Mouse (Mus musculus) layer of hippocampus, adult 2 months (tissue): ENCODE measurements around the gene Ptprm. TPM values are rescaled to one million over a fixed set of nuclear protein-coding genes. Genes with fewer than 3 reads are reported as not detected.
A peak's percentile ranks its signal among the peaks of the same experiment; 100 is the strongest.

Source experiments
- DNase-seq, 2 experiments: peaks; one replicate each; pipeline ENCODE4 v3.0.0; 2022; ENCODE audit warnings: low spot score in 2 of 2
- H3K27ac ChIP-seq: fragments of 200-600 bp; 2 replicates; pipeline ENCODE4 v1.8.1; 2022
- H3K4me3 ChIP-seq: fragments of 200-600 bp; 2 replicates; pipeline ENCODE4 v1.8.1; 2022; ENCODE audit warnings: mild to moderate bottlenecking
- CTCF ChIP-seq: fragments of 200-600 bp; conservative IDR thresholded peaks from 2 replicates; pipeline ENCODE4 v1.8.1; 2022; ENCODE audit warnings: antibody characterized with exemption, mild to moderate bottlenecking, moderate library complexity
- total RNA-seq, 2 experiments: library from RNA; stranded (reverse); gene quantifications; 2 replicates each; pipeline ENCODE4 v1.2.3; 2021

The Ptprm gene
- total RNA-seq, 2 experiments from 2014 or later = 21.1 to 26.4 TPM

- no peak overlapping the region for H3K27ac ChIP-seq
- TF ChIP-seq CTCF = no peak
- H3K4me3 ChIP-seq = no peak overlapping the region
- no peak for DNase-seq
Observed at GRCm38 (mm10) chr17:67334310-67334709, 19.9 kb downstream of the Ptprm start.

DNA sequence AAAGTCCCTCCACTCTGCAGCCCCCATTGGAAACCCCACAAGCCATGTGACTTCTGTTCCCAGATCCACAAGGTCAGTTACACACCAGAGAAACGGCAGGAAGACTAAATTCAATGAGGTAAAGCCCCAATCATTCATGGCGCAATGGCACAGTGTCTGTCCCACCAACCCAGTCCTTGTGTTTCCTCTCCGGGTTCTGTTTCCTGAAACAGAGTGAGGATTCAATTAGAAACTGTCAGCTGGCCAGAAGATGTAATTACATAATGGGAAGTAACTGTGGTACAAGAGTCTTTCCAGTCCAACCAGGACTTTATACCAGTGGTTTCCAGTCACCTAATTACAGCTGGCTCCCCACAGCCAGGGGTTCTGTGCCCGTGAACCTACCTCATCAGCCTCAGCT is 24.8 kb downstream of the Ptprm start:
- no peak for DNase-seq
- TF ChIP-seq CTCF = no peak

GRCm38 (mm10) chr17:67324499-67324832 is 29.8 kb downstream of the Ptprm start:
- no peak overlapping the region for H3K4me3 ChIP-seq
- DNase-seq = no peak
- no peak overlapping the region for H3K27ac ChIP-seq
- TF ChIP-seq CTCF = no peak

More for the DNA sequence above, 24.8 kb downstream of the Ptprm start:
- Histone ChIP-seq H3K4me3 (no peak overlapping the region), H3K27ac (no peak overlapping the region)

DNA sequence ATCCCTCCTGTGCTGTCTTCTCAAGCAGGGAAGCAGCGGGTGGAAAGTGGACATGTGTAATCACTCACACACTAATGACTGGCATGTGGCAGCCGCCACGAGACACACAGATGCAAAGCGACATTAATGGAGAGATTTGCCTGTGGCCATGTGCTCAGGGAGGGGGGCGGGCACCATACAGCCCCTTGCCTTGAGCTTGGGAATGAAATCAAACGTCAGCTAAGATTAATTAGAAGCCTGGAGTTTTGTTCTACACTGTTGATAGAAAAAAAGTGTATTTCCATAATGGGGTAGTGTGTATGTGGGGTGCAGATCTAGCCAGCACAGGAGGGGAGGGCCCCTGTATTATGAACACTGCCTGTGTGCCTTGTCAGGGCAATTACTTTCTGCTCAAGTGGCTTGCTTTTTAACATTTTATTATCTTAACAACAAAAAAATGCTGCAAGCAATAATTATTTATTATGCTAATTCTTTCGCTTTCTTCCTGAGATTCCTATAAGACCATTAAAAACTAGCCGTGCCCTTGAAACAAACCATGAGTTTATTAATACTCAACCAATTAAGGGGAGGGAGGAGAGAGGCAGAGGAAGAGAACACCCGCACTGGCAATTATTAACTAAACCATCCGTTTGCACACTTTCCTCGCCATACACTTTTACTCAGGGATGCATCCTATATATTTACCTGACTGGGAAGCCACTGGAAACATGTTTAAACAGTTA is 30.3 kb downstream of the Ptprm start:
- no peak overlapping the region for H3K4me3 ChIP-seq
- no peak for TF ChIP-seq CTCF
- H3K27ac ChIP-seq = no peak overlapping the region

GRCm38 (mm10) chr17:67314491-67315205 is 39.6 kb downstream of the Ptprm start:
- peak overlapping the region; percentile 39 for H3K27ac ChIP-seq
- TF ChIP-seq CTCF = no peak
- H3K4me3 ChIP-seq = no peak overlapping the region
- DNase-seq = no peak

More for the DNA sequence above, 30.3 kb downstream of the Ptprm start:
- DNase-seq = no peak

GRCm38 (mm10) chr17:67308421-67308820 is 45.8 kb downstream of the Ptprm start:
- no peak for DNase-seq
- no peak for TF ChIP-seq CTCF
- no peak overlapping the region for H3K27ac ChIP-seq
- H3K4me3 ChIP-seq = no peak overlapping the region

- DNase-seq = no peak
- Histone ChIP-seq H3K4me3 (no peak overlapping the region), H3K27ac (no peak overlapping the region)
- no peak for TF ChIP-seq CTCF
Observed at GRCm38 (mm10) chr17:67306066-67306845, 48.0 kb downstream of the Ptprm start.

- no peak for DNase-seq
- Histone ChIP-seq H3K27ac (no peak overlapping the region), H3K4me3 (no peak overlapping the region)
- TF ChIP-seq CTCF = no peak
Observed at GRCm38 (mm10) chr17:67304831-67305230, 49.4 kb downstream of the Ptprm start.

GRCm38 (mm10) chr17:67303326-67304099 is 50.7 kb downstream of the Ptprm start:
- TF ChIP-seq CTCF = no peak
- H3K27ac ChIP-seq = no peak overlapping the region
- no peak for DNase-seq
- no peak overlapping the region for H3K4me3 ChIP-seq

DNA sequence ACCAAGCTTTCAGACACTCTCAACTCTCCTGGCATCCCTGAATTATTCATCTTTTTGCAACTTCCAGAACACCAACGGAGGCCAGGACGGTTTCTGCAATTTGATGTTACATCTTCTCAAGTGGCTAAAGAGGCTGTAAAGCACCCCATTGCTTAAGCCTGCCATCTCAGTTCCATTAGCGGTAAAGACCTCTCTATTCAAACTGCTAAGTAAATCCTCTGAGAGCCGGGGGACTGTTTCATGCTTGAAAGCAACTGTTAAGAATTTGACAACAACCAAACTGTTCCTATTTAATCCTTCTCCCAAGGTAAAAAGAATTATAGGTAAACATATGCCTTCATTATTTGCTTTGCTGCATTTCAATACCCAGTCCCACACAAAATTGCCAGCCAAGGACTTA is 51.7 kb downstream of the Ptprm start:
- Histone ChIP-seq H3K4me3 (no peak overlapping the region), H3K27ac (no peak overlapping the region)
- no peak for DNase-seq
- TF ChIP-seq CTCF = no peak

DNA sequence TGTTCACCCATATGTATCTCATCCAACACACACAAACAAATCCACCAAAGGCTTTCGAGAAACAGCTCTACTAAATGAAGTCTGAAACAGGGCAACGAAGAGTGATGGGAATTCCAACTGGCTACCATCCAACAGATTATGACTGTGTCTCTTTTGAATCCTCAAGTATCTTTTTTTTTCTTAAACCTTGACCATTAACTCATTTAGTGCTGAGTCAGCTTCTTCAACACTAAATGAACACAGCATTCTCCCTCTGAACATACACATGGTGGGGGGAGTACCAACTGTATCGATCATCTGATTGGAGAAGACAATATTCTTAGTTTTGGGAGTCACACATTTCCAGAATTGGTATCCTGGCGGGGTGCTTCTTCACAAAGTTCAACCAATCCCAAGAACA is 52.2 kb downstream of the Ptprm start:
- no peak for DNase-seq
- TF ChIP-seq CTCF = no peak
- H3K4me3 ChIP-seq = no peak overlapping the region
- no peak overlapping the region for H3K27ac ChIP-seq

- H3K4me3 ChIP-seq = no peak overlapping the region
- TF ChIP-seq CTCF = no peak
- no peak for DNase-seq
- no peak overlapping the region for H3K27ac ChIP-seq
Observed at GRCm38 (mm10) chr17:67301367-67301766, 52.9 kb downstream of the Ptprm start.
